Mouse (Mus musculus): ENCODE measurements around the gene Rnls.

GRCm38 (mm10) chr19:33110404-33110803 lies 281.7 kb downstream of the Rnls start:
- no peak for TF ChIP-seq CTCF (conservative IDR thresholded peaks at IDR 0.05; ENCODE audit: insufficient read depth, insufficient read length, low read depth, low read length)
- TF ChIP-seq POLR2A (IDR thresholded peaks at IDR 0.05; ENCODE audit: low read depth, low read length), result no peak

Data from kidney, adult 2 months (tissue).